Mouse (Mus musculus): ENCODE measurements at regions not wholly inside any gene's neighbourhood (a gene's known extent, or its start where the extent isn't known, plus 50 kb on each side); places are given as distances from the start of the nearest gene placed in this dataset.

- no peak for DNase-seq
These were observed 247.3 kb downstream of the Tshz3 start for GRCm38 (mm10) chr7:36945024-36945815.

GRCm38 (mm10) chr7:36949511-36949910 lies 251.6 kb downstream of the Tshz3 start:
- DNase-seq = no peak

GRCm38 (mm10) chr7:36955376-36955775 lies 257.5 kb downstream of the Tshz3 start:
- DNase-seq = no peak

- DNase-seq = no peak
These were observed 260.3 kb downstream of the Tshz3 start for GRCm38 (mm10) chr7:36958255-36958654.

GRCm38 (mm10) chr7:36971772-36972171 lies 273.9 kb downstream of the Tshz3 start:
- DNase-seq = no peak

- DNase-seq = no peak
These were observed 275.9 kb downstream of the Tshz3 start for GRCm38 (mm10) chr7:36973654-36974320.

- peak; percentile 34 for DNase-seq
These were observed 276.7 kb downstream of the Tshz3 start for GRCm38 (mm10) chr7:36974573-36974972.

GRCm38 (mm10) chr7:36975475-36975874 lies 277.6 kb downstream of the Tshz3 start:
- DNase-seq = no peak

- no peak for DNase-seq
These were observed 279.9 kb downstream of the Tshz3 start for GRCm38 (mm10) chr7:36977819-36978218.

- no peak for DNase-seq
These were observed 291.5 kb downstream of the Tshz3 start for GRCm38 (mm10) chr7:36989380-36989779.

GRCm38 (mm10) chr7:37004601-37005000 lies 306.7 kb downstream of the Tshz3 start:
- DNase-seq = no peak

- no peak for DNase-seq
These were observed 307.8 kb downstream of the Tshz3 start for GRCm38 (mm10) chr7:37005701-37006100.

GRCm38 (mm10) chr7:37006921-37007320 lies 309.0 kb downstream of the Tshz3 start:
- no peak for DNase-seq

GRCm38 (mm10) chr7:37011180-37011754 lies 313.3 kb downstream of the Tshz3 start:
- DNase-seq = no peak

GRCm38 (mm10) chr7:37020078-37020477 lies 322.2 kb downstream of the Tshz3 start:
- DNase-seq = no peak

- DNase-seq = no peak
These were observed 326.6 kb downstream of the Tshz3 start for GRCm38 (mm10) chr7:37024501-37025025.

GRCm38 (mm10) chr7:37064582-37065458 lies 366.9 kb downstream of the Tshz3 start:
- DNase-seq = no peak

GRCm38 (mm10) chr7:37077698-37078097 lies 379.8 kb downstream of the Tshz3 start:
- DNase-seq = no peak

GRCm38 (mm10) chr7:37078140-37078539 lies 380.2 kb downstream of the Tshz3 start:
- DNase-seq = no peak

- no peak for DNase-seq
These were observed 391.8 kb downstream of the Tshz3 start for GRCm38 (mm10) chr7:37089726-37090125.

- no peak for DNase-seq
These were observed 394.7 kb downstream of the Tshz3 start for GRCm38 (mm10) chr7:37092572-37092971.

GRCm38 (mm10) chr7:37093721-37094120 lies 395.8 kb downstream of the Tshz3 start:
- no peak for DNase-seq

GRCm38 (mm10) chr7:37095839-37096238 lies 397.9 kb downstream of the Tshz3 start:
- DNase-seq = no peak
